Mouse (Mus musculus) WW6 (cell line): ENCODE measurements at regions not wholly inside any gene's neighbourhood (a gene's known extent, or its start where the extent isn't known, plus 50 kb on each side); places are given as distances from the start of the nearest gene placed in this dataset.
"Not testable (repeated sequence)": the region's sequence is repeated elsewhere in the genome, so short reads cannot be mapped to it uniquely, and the experiment has no call there.

Experiments
- DNase-seq: peaks from one replicate; pipeline ENCODE4 v3.0.0-alpha.2; 2013; ENCODE audit warnings: low read depth, low spot score

DNA sequence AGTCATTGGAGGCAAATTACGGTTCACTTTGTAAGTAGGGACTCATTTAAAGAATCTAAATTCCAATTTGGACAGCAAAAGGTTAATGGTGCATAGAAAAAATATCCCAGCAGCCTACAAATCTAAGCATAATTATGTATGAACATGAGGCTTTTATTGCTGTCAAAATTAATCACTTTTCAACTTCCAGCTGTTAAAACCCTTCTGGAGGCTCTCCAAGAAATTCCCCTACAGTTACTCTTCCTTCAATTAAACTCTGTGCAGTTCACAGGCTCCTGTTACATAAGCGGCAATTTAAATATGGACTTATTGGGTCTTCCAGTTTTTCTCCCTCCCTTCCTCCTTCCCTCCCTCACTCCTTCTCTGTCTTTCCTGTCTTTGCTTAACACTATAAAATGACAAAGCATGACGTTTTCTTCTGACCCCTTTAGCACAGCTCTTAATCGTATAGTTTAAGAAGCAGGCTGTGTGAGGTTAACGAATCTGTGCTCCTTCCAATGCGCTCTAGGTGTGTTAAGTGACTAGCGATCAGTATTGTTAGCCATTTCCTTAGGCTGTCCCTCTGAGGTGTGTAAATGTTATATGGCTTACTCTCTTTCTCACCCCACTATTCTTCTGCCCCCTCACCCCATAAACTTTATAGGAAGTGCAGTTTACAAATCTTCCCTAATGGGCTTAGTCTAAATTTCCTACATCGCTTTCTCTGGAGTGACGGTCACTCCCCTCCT, 247.0 kb downstream of the Enc1 start:
- DNase-seq: no peak

GRCm38 (mm10) chr13:97486490-97486889, 245.6 kb downstream of the Enc1 start:
- no peak for DNase-seq

DNA sequence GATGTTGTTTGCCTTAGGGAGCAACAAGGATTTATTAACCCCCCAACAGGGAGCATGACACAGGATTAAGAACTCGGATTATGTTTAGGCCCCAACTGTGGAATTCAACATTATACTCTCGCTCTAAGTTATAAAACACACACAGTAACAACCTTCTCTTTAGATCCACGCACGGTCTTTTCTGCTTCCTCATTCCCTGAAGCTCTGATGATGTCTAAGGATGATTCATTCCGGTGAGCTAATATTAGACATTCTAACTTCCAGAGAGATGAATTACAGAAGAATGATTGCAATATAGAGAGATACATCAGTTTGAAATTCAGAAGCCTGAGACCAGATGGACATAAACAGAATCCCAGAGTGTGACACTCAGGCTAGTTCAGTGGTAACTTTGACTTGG, 245.0 kb downstream of the Enc1 start:
- DNase-seq: no peak

DNA sequence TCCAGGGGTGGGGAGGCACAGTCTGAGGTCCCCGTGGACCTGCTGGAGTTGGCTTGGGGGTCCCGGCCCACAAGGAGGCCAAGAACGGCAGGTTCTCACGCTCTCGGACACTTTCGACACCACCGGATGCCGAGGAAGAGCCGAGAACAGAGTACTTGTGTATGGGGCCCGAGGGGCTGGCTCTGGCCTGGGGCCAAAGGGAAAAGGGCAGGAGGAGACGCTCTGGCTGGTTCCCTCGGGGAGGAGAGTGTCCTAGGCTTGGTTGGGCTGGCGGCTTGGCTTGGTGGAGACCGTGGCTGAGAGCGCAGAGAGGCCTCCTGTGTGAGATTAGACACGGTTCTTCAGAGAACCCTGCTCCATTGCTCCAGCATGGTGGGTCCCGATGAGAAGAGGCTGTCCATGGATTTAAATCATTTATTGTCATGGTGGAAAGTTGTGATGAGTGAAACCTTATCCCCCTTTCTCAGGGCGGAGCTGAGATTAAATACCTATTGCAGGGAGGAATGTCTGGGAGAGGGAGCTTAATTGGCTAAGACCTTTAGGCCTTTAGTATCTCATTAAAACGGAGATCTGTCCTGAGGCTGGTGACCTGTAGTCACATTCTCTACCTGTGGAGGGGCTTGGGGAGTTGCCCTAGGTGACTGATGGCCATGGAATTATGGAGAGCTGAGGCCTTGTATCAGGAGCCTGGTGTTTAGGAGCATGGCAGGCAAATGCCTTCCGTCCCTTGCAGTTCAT, 244.1 kb downstream of the Enc1 start:
- DNase-seq: no peak

- DNase-seq: no peak
Observed at GRCm38 (mm10) chr13:97483681-97484080, 242.8 kb downstream of the Enc1 start.

DNA sequence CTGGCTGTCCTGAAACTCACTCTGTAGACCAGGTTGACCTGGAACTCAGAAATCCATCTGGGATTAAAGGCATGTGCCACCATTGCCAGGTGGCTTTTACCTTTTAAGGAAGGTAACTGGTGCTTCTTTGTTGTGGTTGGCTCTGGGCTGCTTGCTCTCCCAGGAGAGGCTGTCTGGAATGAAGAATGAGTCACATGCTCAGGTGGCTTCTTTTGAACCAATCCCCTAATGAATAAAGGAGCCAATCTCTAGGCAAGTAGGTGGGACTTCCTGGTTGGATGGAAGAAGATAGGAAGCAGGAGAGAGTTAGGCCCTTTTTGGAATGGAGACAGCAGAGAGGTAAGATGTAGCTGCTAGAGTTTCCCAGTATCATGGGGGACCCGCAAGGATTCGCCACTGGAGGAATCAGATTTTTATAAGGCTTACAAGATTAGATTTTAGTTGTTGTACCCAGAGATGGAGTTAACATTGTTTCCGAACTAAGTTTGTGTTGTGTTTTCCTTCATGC, 241.6 kb downstream of the Enc1 start:
- no peak for DNase-seq

GRCm38 (mm10) chr13:97481259-97481658, 240.4 kb downstream of the Enc1 start:
- DNase-seq: no peak

GRCm38 (mm10) chr13:97479066-97479586, 238.2 kb downstream of the Enc1 start:
- no peak for DNase-seq

DNA sequence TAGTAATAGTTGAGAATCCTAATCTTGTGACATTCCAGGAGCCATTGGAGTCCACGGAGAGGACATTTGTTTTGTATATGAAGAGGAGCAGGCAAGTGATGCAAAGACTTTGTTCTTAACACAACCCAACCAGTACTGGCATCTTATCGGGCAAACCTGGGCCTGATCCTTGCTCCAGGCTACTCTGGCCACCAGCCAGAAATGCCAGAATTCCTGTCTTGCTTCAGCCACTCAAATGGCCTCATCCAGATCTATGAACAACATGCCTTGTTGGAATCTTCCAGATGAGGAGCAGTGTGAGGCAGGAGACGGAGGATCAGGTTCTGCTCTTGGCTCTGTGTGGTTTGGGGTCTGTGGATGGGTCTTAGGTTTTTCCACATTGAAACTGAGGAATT, 233.1 kb downstream of the Enc1 start:
- no peak for DNase-seq

DNA sequence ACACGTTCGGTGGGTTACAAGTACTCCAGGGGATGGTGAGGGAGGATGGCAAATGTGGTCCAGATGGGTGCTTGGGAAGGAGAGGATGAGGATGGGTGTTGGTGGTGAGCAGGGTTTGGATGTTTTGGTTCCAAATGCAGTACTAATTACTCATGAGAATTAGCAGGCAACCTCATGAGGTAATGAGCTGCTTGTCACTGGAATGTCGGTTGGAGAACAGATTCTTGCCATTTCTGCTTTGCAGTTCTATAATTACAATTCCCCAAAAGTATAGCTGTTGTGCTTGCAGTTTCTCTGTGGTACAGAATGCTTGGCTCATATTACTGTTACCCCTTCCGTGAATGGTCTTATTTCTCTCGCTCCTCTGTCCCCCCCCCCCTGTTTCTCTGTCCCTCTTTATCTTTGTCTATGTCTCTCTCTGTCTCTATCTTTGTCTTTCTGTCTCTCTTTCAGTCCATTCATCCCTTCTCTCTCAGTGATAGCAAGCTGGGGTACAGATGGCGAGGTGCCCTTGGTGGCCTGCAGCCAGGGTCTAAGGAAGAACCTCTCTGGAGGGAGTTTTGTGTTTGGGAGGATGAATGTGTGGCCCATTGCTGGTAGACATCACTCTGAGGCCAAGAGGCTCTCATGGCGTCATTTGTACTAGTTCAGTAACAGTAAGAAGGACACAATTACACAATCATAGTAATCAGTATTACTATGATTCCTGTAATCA, 232.5 kb downstream of the Enc1 start:
- DNase-seq: no peak

GRCm38 (mm10) chr13:97469999-97470398, 229.1 kb downstream of the Enc1 start:
- no peak for DNase-seq

GRCm38 (mm10) chr13:97468874-97469593, 228.1 kb downstream of the Enc1 start:
- no peak for DNase-seq

- DNase-seq: not testable (repeated sequence)
Observed at GRCm38 (mm10) chr13:97466585-97466984, 225.7 kb downstream of the Enc1 start.

GRCm38 (mm10) chr13:97463798-97464197, 222.9 kb downstream of the Enc1 start:
- no peak for DNase-seq

GRCm38 (mm10) chr13:97462884-97463235, 222.0 kb downstream of the Enc1 start:
- DNase-seq: no peak

DNA sequence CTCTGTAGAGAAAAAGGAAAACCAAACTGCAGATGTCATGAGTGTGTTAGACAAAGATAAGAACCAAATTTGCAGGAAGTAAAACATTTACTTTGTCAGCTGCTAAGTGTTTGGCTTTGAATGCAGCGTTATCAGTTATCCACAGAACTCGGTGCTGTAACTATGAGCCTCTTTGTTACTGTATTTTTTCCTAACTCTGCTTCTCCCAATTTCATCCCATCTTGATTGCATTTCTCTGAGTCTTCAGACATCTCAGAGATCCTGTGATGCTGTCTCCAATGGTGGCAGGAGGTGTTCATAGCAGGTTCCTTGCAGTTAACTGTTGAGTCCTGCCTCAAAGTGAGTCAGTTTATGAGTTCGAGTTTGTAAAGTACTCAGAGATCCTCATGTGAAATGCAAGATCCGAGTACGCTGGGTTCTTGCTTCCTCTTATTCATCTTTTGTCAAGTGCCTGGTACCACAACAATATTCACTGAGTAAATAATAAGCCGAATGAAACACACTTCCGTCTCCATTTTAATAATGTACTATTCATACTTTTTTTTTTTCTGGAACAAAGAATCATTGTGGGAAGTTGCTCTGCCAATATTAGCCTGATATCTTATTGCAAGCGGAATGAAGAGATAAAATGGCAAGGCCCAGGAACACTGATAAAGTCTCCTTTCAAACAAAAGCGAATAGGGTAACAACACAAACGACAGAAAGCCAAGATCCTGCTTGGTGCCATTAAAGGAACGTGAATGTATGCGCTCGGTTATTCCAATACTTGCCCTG, 221.4 kb downstream of the Enc1 start:
- no peak for DNase-seq

GRCm38 (mm10) chr13:97461207-97461606, 220.3 kb downstream of the Enc1 start:
- DNase-seq: no peak

GRCm38 (mm10) chr13:97459106-97459505, 218.2 kb downstream of the Enc1 start:
- no peak for DNase-seq

GRCm38 (mm10) chr13:97455961-97456360, 215.1 kb downstream of the Enc1 start:
- no peak for DNase-seq

- no peak for DNase-seq
Observed at GRCm38 (mm10) chr13:97454715-97455114, 213.8 kb downstream of the Enc1 start.

GRCm38 (mm10) chr13:97453469-97453868, 212.6 kb downstream of the Enc1 start:
- no peak for DNase-seq
